Mouse (Mus musculus) cerebellum, postnatal 25 days (tissue): Measurements from ENCODE around the gene Tmem150c.

Experiments used
- DNase-seq, 2 experiments: peaks; one replicate each; pipeline ENCODE4 v3.0.0; 2021; ENCODE audit warnings: mixed read lengths in 2 of 2

Gene Tmem150c

DNA sequence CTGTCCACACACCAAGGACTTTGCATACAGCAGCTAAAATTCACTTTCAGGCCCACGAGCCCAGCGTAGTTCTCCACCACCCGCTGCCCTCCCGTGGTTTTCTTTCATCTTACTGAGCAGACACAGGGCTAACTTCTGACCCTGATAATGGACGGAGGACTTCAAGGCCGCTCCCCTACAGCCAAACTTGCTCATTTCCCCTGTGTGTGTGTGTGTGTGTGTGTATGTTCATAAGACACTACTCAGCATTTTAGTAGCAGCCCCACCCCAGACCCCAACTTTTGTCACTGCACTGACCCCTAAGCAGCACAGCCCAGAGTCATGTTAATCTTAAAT, at the start of gene Tmem150c:
Gene Tmem150c, minus strand, starts transcription at position 171 of the 336 bp plus-strand sequence.
- DNase-seq: no peak

DNA sequence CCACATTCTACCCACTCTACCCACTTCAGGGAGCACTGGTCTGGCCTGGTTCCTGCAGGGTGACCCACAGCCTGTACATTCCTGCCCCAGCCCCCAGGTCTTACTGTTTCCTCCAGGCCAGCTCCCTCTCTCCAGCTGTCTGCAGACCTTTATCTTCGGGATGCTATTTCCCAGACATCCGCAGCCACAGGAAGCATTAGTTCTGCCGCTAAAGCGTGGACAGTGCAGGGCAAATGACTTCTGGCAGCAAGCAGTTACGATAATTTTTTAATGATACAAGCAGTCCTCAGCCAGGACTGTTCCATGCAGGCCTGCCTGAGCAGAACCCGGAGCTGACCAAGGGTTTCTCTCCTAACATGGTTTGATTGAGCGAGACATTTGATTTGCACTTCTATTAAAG, 49.5 kb upstream of the Tmem150c start:
- DNase-seq: no peak

DNA sequence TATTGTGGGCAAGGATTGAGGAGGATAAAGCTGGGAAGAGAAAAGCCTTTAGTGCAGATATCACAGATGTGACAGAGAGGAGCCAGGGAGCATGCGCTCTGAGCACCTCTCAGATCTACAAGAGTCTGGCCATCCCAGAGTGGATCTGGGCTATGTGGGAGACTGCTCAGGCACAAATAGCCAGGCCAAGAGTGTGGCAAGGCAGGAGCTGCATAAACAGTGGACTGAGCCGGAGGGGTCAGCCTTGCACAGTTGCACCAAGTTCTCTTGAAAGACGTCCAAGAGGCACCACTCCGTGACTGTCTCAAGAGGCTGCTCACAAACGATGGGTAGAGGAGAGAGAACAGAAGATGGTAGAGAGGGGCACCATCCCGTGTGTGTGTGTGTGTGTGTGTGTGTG, 47.1 kb upstream of the Tmem150c start:
- no peak for DNase-seq

DNA sequence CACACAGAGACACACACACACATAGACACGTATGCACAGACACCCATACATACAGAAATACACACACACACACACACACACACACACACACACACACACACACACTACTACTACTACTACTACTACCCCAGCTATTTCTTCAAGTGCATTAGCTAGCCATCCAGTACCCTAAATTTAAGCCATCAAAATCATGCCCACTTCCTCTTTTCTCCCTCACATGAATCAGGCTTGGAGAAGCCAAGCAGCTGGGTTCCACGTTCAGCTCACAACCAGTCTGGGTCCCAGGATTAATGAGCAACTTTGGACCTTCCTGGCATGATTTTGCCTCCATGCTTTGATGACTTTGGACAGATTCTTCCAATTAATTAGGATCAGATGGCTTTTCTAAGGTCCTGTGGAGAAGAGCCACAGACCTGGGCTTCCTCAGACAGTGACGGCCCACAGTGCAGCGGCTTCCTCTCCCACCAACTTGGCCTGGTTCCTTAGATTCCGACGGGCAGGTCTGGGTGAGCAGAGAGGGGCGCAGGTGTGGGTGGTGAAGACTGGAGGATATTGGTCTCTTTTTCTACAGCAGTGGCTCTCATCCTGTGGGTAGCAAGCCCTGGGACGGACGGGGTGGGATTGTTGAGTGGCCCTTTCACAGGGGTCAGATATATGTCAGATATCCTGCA, 46.0 kb upstream of the Tmem150c start:
- DNase-seq: no peak

DNA sequence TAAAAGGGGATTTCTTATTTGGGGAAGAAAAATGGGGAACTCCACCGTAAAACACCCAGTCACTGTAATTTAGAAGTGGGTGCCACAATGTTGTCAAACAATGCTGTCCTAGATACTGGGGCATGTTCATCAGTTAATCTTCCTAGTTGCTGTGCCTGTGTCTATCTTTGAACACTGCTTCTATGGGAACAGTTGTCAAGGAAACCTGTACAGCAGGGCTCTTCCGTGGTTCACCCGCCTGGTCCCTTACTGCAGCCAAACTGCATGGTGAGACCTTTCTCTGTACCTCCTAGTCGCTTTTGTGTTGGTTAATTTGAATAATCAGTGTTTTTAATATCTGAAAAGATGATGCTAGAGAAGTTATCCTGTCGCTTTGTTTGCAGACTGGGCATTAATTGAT, 41.2 kb upstream of the Tmem150c start:
- DNase-seq: no peak

DNA sequence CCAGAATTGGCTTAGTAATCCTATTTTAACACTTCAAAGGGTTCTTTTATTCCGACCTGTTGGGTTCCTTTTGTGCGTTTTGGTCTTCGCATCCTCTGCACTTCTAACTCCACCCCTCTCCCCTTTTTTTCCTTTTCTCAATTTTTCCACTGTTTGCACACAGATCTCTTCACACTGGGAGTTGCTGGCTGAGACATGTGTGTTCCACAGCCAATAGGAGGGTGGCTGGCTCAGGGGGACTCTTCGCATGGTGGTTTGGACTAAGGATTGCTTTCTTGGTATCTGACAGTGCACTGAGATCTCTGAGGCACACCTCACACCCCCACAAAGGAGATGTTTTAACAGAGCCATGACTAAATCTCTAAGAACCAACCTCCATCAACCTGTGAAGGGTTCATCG, 40.7 kb upstream of the Tmem150c start:
- DNase-seq: no peak

DNA sequence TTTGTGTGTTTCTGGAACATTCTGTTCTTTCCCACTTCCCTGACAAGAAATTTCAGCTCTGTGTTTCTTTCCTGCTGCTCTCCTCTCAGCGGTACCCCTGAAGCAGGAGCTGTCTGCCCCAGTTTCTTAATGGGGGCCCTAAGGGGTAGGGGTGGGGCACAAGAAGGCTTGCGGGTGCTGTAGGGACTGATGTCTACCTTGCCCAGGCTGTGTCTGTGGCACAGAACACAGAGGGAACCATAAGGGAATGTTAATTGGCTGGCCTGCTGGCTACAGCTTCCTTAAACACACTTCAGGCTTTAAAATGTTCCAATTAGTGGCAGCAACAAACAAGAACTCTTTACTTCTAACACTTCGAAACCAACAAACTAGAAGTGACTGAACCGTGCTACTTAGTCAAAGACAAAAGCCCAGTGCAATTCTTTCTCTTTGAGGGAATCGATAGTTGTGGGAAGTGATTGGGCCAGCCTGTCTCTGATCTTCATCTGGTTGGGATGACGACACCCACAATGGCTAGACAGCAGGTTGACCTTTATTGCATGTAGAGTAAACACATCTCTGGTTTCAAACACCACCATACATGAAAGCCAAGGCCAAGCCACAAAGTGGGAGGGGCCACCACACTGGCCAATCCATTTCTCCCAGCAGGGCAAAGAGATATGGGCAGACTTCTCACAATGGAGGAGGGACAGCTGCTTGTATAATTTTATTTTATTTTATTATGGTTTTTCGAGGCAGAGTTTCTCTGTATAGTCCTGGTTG, 39.7 kb upstream of the Tmem150c start:
- DNase-seq: no peak

DNA sequence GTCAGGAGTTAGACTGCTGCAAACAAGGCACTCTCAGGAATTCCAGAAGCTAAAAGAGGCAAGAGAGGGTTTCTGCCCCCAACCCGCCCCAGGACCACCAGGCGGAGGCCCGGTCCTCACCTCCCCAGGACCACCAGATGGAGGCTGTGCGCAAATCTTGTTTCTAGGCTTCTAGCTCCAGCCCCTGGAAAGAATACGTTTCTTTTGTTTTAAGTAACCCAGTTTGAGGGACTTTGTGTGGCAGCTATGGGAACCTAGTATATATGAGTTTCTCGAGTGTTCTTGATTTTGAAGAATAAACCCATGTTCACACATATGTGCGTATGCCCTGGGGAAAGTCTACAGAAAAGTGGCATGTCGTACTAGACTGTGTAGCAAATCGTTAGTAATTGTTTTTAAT, 37.9 kb upstream of the Tmem150c start:
- no peak for DNase-seq

DNA sequence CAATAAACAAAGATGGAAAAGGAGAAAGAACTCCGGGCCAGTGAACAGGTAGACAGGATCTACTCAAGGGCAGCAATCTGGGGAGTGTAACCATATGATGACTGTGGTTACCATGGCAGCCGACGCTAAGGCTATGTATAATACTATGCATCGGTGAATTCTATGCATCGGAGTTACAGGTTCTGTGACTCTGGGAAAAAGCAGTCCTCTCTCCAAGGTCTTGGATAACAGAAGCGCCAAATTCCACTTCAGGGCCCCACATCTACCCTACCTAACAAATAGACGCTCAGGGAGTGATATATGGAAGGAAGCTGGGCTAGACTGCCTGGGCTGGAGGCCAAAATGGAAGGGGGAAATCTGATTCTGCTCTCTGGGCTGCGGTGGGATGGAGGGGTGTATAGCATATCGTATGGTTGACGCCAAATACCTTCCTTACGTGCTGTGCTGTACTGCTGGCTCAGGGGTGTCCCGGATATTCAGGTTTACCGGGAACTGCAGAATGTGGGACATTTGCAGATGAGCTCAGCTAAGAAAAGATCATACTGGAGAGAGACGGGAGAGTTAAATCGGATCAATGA, 37.3 kb upstream of the Tmem150c start:
- no peak for DNase-seq

DNA sequence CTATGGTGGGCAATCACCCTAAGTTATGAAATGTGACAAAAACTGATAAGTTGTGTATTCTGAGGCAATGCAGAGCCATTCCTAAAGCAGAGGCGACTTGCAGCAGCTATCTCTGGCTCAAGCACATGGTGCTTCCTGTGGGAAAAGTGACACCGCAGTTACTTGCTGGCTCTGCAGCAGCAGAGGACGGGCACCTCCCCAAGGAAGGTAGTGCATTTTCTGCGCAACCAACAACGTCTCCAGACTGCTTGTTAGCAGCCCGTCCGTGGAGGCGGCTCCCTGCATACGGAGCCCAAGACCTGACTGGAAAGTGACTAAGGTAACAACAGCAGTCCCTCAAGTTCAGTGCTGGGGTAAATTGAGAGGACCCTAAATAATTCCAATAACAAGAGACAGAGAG, 36.8 kb upstream of the Tmem150c start:
- DNase-seq: no peak

DNA sequence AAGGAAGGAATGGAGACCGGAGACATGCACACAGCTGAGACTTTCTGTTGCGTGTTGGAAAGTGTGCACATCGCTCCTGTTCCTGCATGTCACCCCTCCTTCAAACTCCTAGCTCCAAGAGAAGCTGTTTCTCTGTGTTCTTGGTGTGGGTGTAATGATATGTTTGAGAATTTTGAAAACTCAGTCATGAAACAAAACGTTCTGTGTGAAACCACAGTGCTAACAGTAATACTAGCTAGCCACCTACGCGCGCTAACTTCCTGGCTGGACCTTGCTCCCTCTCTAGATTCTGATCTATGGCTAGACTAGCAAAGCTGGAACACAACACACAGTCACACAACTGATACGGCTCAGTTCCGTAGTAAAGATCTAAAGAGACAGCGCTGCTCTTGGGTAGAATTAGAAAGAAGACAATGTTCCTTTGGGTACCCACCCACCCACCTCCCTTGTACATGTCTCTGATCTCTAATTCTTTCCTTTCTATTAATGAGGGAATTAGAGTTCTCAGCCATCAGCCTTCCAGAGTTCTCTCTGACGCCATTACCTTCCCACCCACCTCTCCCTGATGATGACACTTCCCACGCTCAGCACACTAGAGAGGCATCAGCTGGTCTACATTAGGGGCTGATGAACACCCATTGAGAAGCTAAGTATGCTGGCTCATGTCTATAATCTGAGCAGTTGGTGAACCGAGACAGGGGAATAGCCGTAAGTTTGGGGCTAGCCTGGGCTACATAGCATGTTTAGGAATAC, 32.0 kb upstream of the Tmem150c start:
- no peak for DNase-seq

DNA sequence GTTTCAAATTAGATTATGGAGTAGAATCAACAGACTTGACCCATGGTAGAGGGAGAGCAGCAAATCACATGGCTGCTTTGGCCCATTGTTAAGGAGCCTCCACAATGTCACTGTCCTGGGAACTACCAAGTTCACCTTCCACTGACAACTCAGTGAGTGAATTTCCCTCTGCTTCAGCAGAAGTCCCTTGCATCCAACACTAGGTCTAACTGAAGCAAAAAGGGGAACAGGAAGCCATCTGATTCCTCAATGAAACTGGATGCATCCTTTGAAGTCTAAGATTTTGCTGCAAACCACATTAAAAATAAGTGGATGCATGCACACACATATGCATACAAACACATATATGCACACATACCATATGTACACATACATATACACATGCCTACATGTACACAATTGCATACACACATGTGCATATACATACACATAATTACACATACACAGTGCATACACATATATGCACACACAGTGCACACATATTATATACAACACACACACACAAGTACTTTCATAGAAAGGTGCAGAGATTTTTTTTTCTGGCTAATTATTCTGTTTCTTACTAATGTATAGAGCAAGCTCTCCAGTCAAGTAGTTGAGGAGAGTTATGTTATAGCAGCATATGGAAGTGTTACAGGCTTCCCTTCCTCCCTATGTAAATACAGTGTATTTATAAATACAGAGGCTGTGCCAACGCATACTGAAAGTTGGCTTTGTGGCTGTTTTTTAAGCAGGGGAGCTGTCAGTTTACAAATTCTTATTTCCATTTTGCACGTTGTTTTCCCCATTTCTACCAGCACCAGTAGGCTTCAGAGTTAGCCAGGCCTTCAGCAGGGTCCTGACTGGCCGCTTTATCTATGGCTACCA, 27.7 kb upstream of the Tmem150c start:
- DNase-seq: no peak

DNA sequence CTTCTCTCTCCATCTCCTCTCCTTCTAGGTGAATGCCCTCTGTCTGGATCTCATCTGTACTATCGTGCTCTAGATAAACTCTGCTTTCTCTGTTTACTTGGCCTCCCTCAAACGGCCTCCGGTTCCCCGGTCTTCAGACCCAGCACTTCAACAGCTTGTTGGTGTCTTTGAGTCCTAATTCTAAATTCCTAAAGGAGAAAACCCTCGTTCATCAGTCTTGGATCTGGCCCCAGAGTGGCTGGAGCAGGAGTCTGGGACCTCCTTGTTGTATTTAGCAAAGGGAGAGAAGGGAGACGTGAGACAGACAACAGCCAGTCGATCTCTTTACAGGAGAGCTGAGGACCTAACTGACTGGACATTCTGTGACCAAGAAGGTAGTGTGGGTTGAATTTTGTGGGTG, 27.0 kb upstream of the Tmem150c start:
- DNase-seq: no peak

DNA sequence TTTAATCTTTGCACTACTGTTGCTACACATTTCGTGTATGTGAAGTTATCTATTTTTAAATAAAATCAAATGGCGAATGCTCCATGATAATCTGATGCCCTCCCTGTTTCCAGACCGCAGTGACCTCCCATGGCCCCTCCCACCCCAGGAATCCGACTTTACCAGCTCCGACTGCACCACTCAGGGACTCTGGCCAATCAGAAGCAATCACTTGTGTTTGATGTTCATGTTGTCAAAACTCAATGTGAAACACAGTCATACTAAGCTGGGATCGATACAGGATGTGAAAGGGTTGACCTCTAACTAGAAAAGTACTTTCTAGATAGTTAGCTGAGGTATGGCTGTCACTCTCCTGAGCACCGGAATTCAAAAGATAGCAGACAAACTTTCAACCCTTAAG, 26.3 kb upstream of the Tmem150c start:
- no peak for DNase-seq

DNA sequence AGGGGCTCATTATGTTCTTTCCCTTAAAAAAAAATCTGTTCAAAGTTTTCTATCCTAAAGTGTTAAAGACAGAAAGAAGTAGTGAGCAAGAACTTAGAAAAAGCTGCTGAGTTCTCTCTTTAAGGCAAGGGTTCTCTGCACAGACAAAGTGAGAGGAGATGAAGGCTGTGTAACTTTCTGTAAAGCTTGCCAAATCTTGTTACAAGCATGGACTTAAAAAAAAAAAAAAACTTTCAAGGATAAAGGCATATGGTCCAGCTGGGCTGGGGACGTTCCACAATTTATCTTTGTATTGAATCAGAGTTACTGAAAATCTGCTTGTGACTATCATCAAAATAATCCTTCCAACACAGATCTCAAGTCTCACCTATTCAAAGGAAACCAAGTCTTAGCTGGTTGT, 21.4 kb upstream of the Tmem150c start:
- no peak for DNase-seq

DNA sequence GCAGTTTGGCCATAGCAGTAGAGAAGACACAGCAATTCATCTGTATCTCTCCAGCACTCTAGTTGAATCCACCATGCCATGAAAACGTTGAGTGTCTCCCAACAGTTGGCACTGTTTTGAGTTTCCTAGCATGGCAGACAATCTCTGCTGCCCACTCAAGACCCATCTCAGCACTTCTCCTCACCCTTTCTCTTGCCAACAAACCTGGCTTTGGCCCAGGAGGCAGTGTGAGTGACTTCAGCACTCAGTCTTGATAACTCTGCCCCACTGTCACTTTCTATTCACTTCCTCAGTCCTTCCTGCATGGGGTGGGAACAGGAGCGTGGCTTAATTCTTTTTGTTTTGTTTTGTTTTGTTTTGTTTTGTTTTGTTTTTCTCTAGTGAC, 19.2 kb upstream of the Tmem150c start:
- DNase-seq: no peak

DNA sequence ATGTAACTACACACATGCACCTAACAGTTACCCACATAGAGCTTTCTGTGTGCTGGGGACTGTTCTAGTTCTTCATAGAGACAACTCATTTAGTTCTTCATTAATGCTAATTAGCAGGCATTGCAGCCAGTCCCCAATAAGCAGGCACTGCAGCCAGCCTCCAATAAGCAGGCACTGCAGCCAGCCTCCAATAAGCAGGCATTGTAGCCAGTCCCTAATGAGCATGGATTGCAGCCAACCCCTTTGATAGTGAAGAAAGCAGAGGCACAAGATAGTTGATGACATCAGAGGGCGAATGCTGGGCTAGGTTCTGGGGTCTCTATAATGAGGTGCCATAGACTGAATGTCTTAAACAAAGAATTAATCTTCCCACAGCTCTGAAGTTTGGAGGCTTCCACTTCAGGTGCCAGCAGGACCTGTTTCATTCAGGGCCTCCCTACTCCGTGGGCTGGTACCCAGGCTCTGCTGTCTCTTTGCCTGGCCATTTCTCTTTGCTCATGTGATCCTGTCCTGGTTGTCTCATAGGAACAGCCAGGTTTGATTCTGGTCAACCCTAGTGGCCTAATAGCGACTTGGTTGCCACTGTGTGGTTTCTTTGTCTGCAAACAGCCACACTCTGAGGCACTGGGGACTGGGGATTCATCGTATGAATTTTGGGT, 18.6 kb upstream of the Tmem150c start:
- peak in 1 of 2 experiments; percentile 18 for DNase-seq

DNA sequence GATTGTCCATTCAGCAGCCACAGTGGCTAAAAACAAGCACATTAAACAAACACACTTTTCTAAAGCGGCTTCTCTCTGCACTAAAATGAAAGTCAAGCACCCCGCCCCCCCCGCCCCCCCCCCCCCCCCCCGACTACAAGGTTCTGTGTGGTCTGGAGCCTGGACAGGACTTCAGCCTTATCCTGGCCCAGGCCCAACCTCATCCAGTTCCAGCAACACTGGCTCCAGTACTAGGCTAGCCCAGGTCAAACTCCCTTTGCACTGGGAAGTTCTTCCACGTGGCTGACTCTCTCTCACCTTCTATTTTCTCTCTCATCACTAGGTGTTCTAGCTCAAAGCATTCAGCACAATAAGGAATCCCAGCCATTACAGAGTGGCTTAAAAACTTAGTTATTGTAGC, 17.9 kb upstream of the Tmem150c start:
- no peak for DNase-seq

DNA sequence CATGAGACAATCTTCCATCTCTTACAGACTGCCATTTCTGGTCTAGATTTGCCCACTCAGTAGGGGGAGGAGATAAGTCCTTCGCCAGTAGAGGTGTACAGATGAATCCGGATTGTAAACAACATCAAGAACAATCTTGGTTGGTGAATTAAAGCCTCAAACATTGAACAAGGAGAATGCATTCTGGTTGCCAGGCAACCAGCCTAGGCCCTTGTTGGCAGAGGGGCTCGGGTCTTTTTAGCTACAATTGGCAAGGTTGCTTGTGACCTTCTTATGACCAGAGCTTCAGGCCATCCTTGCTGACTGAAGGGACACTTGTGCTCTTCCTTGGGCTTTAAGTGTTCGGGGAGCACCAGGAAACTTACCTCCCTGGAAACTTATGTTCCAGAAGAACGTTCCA, 16.5 kb upstream of the Tmem150c start:
- DNase-seq: no peak

DNA sequence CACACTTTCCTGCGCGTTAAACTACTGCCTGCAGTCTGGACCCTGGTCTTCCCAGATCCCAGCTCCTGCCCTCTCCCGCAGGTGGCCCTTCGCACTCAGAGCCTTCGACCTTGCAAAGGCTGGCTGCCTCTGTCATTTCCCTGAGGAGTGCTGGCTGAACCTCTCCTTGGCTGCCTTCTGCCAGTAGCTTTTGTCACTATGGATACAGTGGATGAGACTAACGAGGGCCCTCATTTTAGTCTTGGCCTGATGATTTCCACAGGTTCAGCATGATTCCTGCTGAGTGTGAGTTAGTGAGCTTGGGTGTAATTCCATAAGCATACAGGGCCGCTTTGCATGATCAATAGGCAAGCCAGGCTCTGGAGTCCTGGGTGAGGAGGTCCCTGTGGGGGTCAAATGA, 16.0 kb upstream of the Tmem150c start:
- DNase-seq: no peak

DNA sequence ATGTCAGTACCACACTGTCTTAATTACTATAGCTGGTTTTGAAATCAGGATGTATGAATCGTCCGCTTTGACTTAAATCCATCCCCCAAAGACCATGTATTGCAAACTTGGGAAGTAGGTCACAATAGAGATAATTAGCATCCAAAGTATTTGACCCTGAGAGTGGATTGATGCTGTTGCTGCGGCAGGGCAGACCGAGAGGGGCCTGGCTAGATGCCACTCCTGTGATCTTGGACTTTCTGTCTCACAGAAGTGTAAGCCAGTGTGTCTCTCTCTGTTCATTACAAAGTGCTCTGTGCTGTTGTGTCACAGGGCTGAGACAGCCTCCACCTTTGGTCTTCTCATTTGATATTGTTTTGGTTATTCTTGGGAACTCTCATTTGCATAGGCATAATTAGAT, 12.5 kb upstream of the Tmem150c start:
- no peak for DNase-seq
